Mouse (Mus musculus) limb, embryonic 13.5 days (tissue): ENCODE measurements around the gene Spg7. TPM values are rescaled to one million over a fixed set of nuclear protein-coding genes. Genes with fewer than 3 reads are reported as not detected.

Experiments used
- ATAC-seq: fragments of 200-750 bp; cut with Nextera tagmentation; 2 replicates; pipeline ENCODE4 v1.8.0; 2017; ENCODE audit warnings: low read depth, moderate number of reproducible peaks, moderate TSS enrichment; ENCODE audit not compliant: low FRiP score
- H3K27ac ChIP-seq: fragments of 300-500 bp; sonication (generic); 2 replicates; pipeline ENCODE4 v1.5.1; 2015; ENCODE audit warnings: inconsistent platforms, mild to moderate bottlenecking, moderate library complexity
- H3K27me3 ChIP-seq: fragments of 300-500 bp; sonication (generic); 2 replicates; pipeline ENCODE4 v1.6.1; 2015; ENCODE audit warnings: mild to moderate bottlenecking, inconsistent platforms
- H3K36me3 ChIP-seq: fragments of 300-500 bp; sonication (generic); 2 replicates; pipeline ENCODE4 v1.6.1; 2015; ENCODE audit warnings: inconsistent platforms, mild to moderate bottlenecking, moderate library complexity
- H3K4me1 ChIP-seq: fragments of 300-500 bp; sonication (generic); 2 replicates; pipeline ENCODE4 v1.6.1; 2015; ENCODE audit warnings: inconsistent platforms
- H3K4me2 ChIP-seq: fragments of 300-500 bp; sonication (generic); replicated peaks from 2 replicates; pipeline ENCODE4 v1.6.1; 2015; ENCODE audit warnings: inconsistent platforms, mild to moderate bottlenecking, moderate library complexity
- H3K4me3 ChIP-seq: fragments of 300-500 bp; sonication (generic); 2 replicates; pipeline ENCODE4 v1.5.1; 2015; ENCODE audit warnings: moderate library complexity, mild to moderate bottlenecking, inconsistent platforms
- H3K9ac ChIP-seq: fragments of 300-500 bp; sonication (generic); 2 replicates; pipeline ENCODE4 v1.6.1; 2015; ENCODE audit warnings: mild to moderate bottlenecking, inconsistent platforms
- H3K9me3 ChIP-seq: fragments of 300-500 bp; sonication (generic); 2 replicates; pipeline ENCODE4 v1.6.1; 2016; ENCODE audit warnings: inconsistent platforms
- WGBS: fragments of 180-500 bp; shearing (Covaris S2); methylation state at CpG from one replicate; pipeline ENCODE4 v1.1.7; 2015; 5-methylcytosine and 5-hydroxymethylcytosine counted together
- microRNA-seq: library from miRNA; unstranded; fragments of <30 nt; microRNA quantifications from one replicate; pipeline ENCODE4, GENCODE M21; 2016
- polyA plus RNA-seq: library from polyadenylated mRNA; unstranded; fragments of >200 nt; fragmentation: Nextera tagmentation; extraction: Ambion mirVana; gene quantifications from 2 replicates; pipeline ENCODE4 v1.2.1, GENCODE M21; 2015

Gene Spg7
- polyA plus RNA-seq, 1 experiment from 2014 or later = 41.5 TPM

DNA sequence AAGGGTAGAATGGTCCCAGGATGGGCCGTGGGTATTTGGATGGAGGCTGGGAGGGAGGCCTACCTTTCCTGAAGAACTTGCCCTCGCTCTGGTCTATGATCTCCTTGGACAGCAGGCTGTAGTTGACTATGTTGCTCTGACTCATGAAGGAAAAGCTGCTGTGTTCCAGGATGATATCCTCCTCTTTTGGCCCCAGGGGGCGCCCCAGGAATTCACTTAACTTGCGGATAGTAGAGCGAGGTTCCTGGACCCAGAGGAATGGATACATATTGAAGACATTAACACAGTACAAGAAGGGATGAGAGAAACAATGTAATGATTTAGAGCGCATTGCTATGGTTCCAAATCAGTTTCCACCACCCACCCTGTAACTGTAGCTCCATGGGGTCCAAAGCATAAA, 82.5 kb downstream of the Spg7 start:
- 55% methylated on average over 6 of the region's 6 CpGs for WGBS
- no peak overlapping the region for H3K27ac ChIP-seq
- no peak for ATAC-seq

DNA sequence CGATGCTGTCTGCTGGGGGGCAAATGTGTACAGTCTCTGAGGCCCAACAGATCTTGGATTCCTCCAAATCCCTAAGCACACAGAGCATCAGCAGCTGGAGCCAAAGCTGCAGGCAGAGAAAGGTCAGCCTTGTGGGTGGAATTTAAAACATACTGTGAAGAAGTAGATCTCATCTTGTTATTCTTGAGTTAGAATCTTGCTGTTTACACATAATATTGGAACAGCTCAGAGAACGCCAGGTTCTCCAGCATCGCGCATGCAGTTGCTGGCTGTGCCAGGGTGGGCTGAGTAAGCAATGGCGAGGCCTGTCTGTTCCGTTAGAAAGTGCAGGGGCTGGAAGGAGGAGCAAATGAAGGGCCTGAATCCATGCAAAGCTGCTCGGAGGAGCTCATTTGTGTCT, 83.6 kb downstream of the Spg7 start:
- no peak overlapping the region for H3K4me2 ChIP-seq
- H3K9ac ChIP-seq = no peak overlapping the region
- H3K36me3 ChIP-seq = no peaks in the 10 kb centered on the region
- H3K9me3 ChIP-seq = no peaks in the 10 kb centered on the region
- H3K27ac ChIP-seq = no peak overlapping the region
- ATAC-seq = no peak
- H3K27me3 ChIP-seq = no peaks in the 10 kb centered on the region
- no peak overlapping the region for H3K4me3 ChIP-seq
- peaks cover 9% of the 10 kb centered on the region; the same call in 1 of the 2 replicates for H3K4me1 ChIP-seq
- 82% methylated on average over 7 of the region's 7 CpGs for WGBS

More for the DNA sequence above, 82.5 kb downstream of the Spg7 start:
- Histone ChIP-seq H3K4me2 (no peak overlapping the region), H3K27me3 (no peaks in the 10 kb centered on the region), H3K4me3 (no peak overlapping the region), H3K4me1 (peaks cover 9% of the 10 kb centered on the region; the same call in 1 of the 2 replicates), H3K9ac (no peak overlapping the region), H3K36me3 (no peaks in the 10 kb centered on the region), H3K9me3 (no peaks in the 10 kb centered on the region)

Small RNA genes lying within 50 kb of the gene (microRNA-seq; reads per million reads assigned to microRNA genes)
- gene Mir7079 (not detected), gene Mir7080 (not detected)

Other genes starting within 250 kb of the Spg7 start
- 27.2 and 28.6 TPM in 2 replicates for gene Cdh15, start 215.0 kb upstream of the Spg7 start, polyA plus RNA-seq
- gene Ankrd11, start 20.7 kb upstream of the Spg7 start, polyA plus RNA-seq = 40.9 and 48.7 TPM in 2 replicates
- 1,375 and 1,469 TPM in 2 replicates for gene Rpl13, start 39.4 kb downstream of the Spg7 start, polyA plus RNA-seq
- gene Cpne7, start 54.4 kb downstream of the Spg7 start, polyA plus RNA-seq = 0.64 and 0.72 TPM in 2 replicates
- gene Sult5a1, start 95.4 kb downstream of the Spg7 start, polyA plus RNA-seq = 26.1 and 30.6 TPM in 2 replicates
- 2.4 and 2.5 TPM in 2 replicates for gene Dpep1, start 123.3 kb downstream of the Spg7 start, polyA plus RNA-seq
- gene Chmp1a, start 149.8 kb downstream of the Spg7 start, polyA plus RNA-seq = 151 and 155 TPM in 2 replicates
- 4.9 and 7.0 TPM in 2 replicates for gene Spata33, start 149.9 kb downstream of the Spg7 start, polyA plus RNA-seq
- 37.9 and 39.9 TPM in 2 replicates for gene Cdk10, start 161.9 kb downstream of the Spg7 start, polyA plus RNA-seq
- 3.1 and 3.7 TPM in 2 replicates for gene Spata2l, start 173.3 kb downstream of the Spg7 start, polyA plus RNA-seq
- gene Zfp276, start 191.3 kb downstream of the Spg7 start, polyA plus RNA-seq = 28.4 and 29.1 TPM in 2 replicates
- 32.3 and 32.7 TPM in 2 replicates for gene Vps9d1, start 191.4 kb downstream of the Spg7 start, polyA plus RNA-seq